Mouse (Mus musculus) Patski (cell line): ENCODE data around the gene Fuz. TPM values are rescaled to one million over a fixed set of nuclear protein-coding genes. Genes with fewer than 3 reads are reported as not detected.
A peak's percentile ranks its signal among the peaks of the same experiment; 100 is the strongest.

ENCODE experiments used
- ATAC-seq: fragments of 100-300 bp; one replicate; pipeline ENCODE4 v1.8.0; 2021
- CTCF ChIA-PET: fragments of 350-600 bp; sonication (Branson Sonifier 250); formaldehyde crosslinking; loops from one replicate; lab custom pipeline; 2022; ENCODE audit warnings: inconsistent platforms; lab: Charles Lee
- POLR2A ChIA-PET: fragments of 350-600 bp; sonication (Branson Sonifier 250); formaldehyde crosslinking; loops from one replicate; lab custom pipeline; 2022; ENCODE audit warnings: antibody characterized with exemption, inconsistent platforms; lab: Charles Lee
- DNase-seq: peaks from one replicate; pipeline ENCODE4 v3.0.0-alpha.2; 2011; ENCODE audit warnings: low read depth, low spot score
- H3K27me3 ChIP-seq: fragments of 371-371 bp; one replicate; pipeline ENCODE4 v1.5.1; 2021
- CTCF ChIP-seq: fragments of 100-300 bp; IDR thresholded peaks from one replicate; pipeline ENCODE4 v1.5.1; 2021
- in situ Hi-C: fragments of 300-500 bp; cut with MboI; formaldehyde crosslinking; loops from 3 replicates; pipeline ENCODE4 v1.11.1; 2018; ENCODE audit warnings: low pct_unique_long_range_greater_than_20kb, mixed read lengths
- polyA plus RNA-seq: library from polyadenylated mRNA; unstranded; gene quantifications from one replicate; pipeline ENCODE4 v1.2.3, GENCODE M21; 2021

The Fuz gene
- polyA plus RNA-seq, 1 experiment from 2014 or later, result 16.9 TPM

GRCm38 (mm10) chr7:44951960-44952359, 56.1 kb downstream of the Fuz start:
- ATAC-seq, result peak; percentile 65
- in situ Hi-C loops, result loop anchor here (10.0 to 25.0 kb wide), 2 partner anchors 57 to 240 kb away; partner anchors contain the start of genes Fuz, Izumo2 and Med25
- ChIA-PET CTCF (interaction anchor here (0.7 to 1.5 kb wide), 4 partner anchors 11 to 21 kb away, joined by 3 to 6 read pairs (median 5); no protein-coding TSS in a partner anchor), POLR2A (interaction anchor here (0.7 to 1.4 kb wide), 3 partner anchors 17 to 54 kb away, joined by 3 to 6 read pairs (median 3); no protein-coding TSS in a partner anchor)
- H3K27me3 ChIP-seq, result no peaks in the 10 kb centered on the region
- TF ChIP-seq CTCF, result no peak
- no peak for DNase-seq

Other genes starting within 250 kb of the Fuz start
- 0.31 TPM for gene Myh14, start 225.2 kb upstream of the Fuz start, polyA plus RNA-seq
- not detected for gene Izumo2, start 187.3 kb upstream of the Fuz start, polyA plus RNA-seq
- gene Vrk3, start 147.7 kb upstream of the Fuz start, polyA plus RNA-seq, result 51.5 TPM
- 1.8 TPM for gene Zfp473, start 145.0 kb upstream of the Fuz start, polyA plus RNA-seq
- gene Nup62, start 80.0 kb upstream of the Fuz start, polyA plus RNA-seq, result 48.7 TPM
- gene Il4i1, start 79.7 kb upstream of the Fuz start, polyA plus RNA-seq, result 2.2 TPM
- gene Atf5, start 79.4 kb upstream of the Fuz start, polyA plus RNA-seq, result 76.6 TPM
- gene Akt1s1, start 47.1 kb upstream of the Fuz start, polyA plus RNA-seq, result 99.9 TPM
- gene Tbc1d17, start 47.0 kb upstream of the Fuz start, polyA plus RNA-seq, result 59.1 TPM
- gene Pnkp, start 38.9 kb upstream of the Fuz start, polyA plus RNA-seq, result 43.2 TPM
- gene Ptov1, start 26.3 kb upstream of the Fuz start, polyA plus RNA-seq, result 308 TPM
- 96.8 TPM for gene Med25, start 3.4 kb upstream of the Fuz start, polyA plus RNA-seq
- gene Ap2a1, start 33.4 kb downstream of the Fuz start, polyA plus RNA-seq, result 104 TPM
- 0.06 TPM for gene Tsks, start 47.1 kb downstream of the Fuz start, polyA plus RNA-seq
- gene Cpt1c, start 78.8 kb downstream of the Fuz start, polyA plus RNA-seq, result 22.1 TPM
- gene Prmt1, start 90.5 kb downstream of the Fuz start, polyA plus RNA-seq, result 514 TPM
- gene Irf3, start 101.6 kb downstream of the Fuz start, polyA plus RNA-seq, result 108 TPM
- 19.9 TPM for gene Bcl2l12, start 102.6 kb downstream of the Fuz start, polyA plus RNA-seq
- 80.3 TPM for gene Scaf1, start 120.3 kb downstream of the Fuz start, polyA plus RNA-seq
- gene Rras, start 121.9 kb downstream of the Fuz start, polyA plus RNA-seq, result 78.9 TPM
- 35.8 TPM for gene Prr12, start 156.8 kb downstream of the Fuz start, polyA plus RNA-seq
- 77.4 TPM for gene Nosip, start 166.3 kb downstream of the Fuz start, polyA plus RNA-seq
- 38.6 TPM for gene Prrg2, start 166.6 kb downstream of the Fuz start, polyA plus RNA-seq
- gene Rcn3, start 196.1 kb downstream of the Fuz start, polyA plus RNA-seq, result 21.7 TPM
- 22.2 TPM for gene Fcgrt, start 207.8 kb downstream of the Fuz start, polyA plus RNA-seq
- gene Rps11, start 228.4 kb downstream of the Fuz start, polyA plus RNA-seq, result 920 TPM
- gene Rpl13a, start 232.7 kb downstream of the Fuz start, polyA plus RNA-seq, result 1,333 TPM
- gene Gm45713, start 240.2 kb downstream of the Fuz start, polyA plus RNA-seq, result not detected
- gene Flt3l, start 240.4 kb downstream of the Fuz start, polyA plus RNA-seq, result 7.3 TPM